Mouse (Mus musculus): ENCODE measurements around the gene Ntpcr. TPM values are rescaled to one million over a fixed set of nuclear protein-coding genes. Genes with fewer than 3 reads are reported as not detected.

Ntpcr gene
- total and polyA plus RNA-seq, 3 experiments, result 15.1 to 25.0 (median 24.0) TPM

DNA sequence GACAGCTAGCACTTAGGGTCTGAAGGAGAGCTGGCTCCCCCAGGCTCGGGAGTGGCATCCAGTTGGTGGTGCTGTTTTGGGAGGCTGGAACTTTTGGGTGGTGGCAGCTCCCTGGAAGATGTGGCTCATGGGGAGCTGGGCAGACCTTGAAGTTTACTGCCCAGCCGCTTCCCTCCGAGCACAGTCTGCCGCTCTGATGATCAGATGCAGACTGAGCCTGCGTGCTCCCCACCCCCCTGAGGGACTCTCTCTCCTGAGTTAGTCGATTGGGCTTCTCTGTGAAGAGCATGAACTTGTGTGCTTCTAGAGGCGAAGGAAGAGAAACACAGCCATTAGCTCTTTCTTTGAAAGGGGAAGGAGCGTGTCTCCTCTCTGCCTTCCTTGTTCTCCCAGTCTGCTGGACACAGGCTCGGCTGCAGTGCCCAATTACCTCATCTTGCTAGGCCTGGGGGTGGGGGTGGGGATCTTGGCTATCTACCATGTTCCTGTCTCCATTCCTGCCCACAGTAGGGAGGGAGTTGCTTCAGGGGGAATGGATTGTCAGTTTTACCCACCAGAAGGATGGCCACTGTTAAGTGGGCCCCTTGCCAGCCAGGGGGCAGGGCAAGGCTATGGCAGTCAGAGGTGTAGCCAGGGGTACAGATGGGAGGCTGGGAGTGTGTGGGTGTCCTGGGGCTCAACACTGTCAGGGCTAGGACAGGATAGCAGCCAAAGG, 26.8 kb downstream of the Ntpcr start:
- no peak overlapping the region for H3K4me3 ChIP-seq (replicated peaks in 1 of 3; ENCODE audit: low read depth in 2 of 3, low read length in 2 of 3, poor library complexity in 1 of 3)
- H3K9ac ChIP-seq (ENCODE audit: insufficient read depth, low read depth), result no peak overlapping the region
- H3K4me2 ChIP-seq (ENCODE audit: insufficient read depth, low read depth, poor library complexity, severe bottlenecking), result no peak overlapping the region
- in situ Hi-C loops (cut with MboI; ENCODE audit: low pct_ligation_motif_present, low pct_unique_long_range_greater_than_20kb, low sequenced_read_pairs), result no loop called here
- DNase-seq (ENCODE audit: extremely low read depth), result no peak
- no peaks in the 10 kb centered on the region for H3K36me3 ChIP-seq (replicated peaks in 1 of 2; ENCODE audit: control insufficient read depth in 1 of 2, insufficient read depth in 1 of 2, low read length in 1 of 2)
- peaks cover 3 to 13% of the 10 kb centered on the region in 2 experiments for H3K4me1 ChIP-seq (ENCODE audit: control insufficient read depth in 1 of 2, insufficient read depth in 2 of 2)
- no peaks in the 10 kb centered on the region for H3K79me2 ChIP-seq (replicated peaks; ENCODE audit: control insufficient read depth, extremely low read depth, insufficient read depth, poor library complexity, severe bottlenecking)
- H3K9me3 ChIP-seq (replicated peaks; ENCODE audit: low read length), result no peaks in the 10 kb centered on the region
- H3K27ac ChIP-seq (ENCODE audit: insufficient read depth, low read depth), result no peak overlapping the region
- dilution Hi-C loops (cut with MboI; ENCODE audit: extremely low pct_ligation_motif_present, extremely low pct_unique_long_range_greater_than_20kb, low sequenced_read_pairs), result no loop called here
- H3K27me3 ChIP-seq (replicated peaks), result no peaks in the 10 kb centered on the region
- TF ChIP-seq RAD21 (IDR thresholded peaks at IDR 0.05; ENCODE audit: low read depth, low read length) (no peak), E2F4 (IDR thresholded peaks at IDR 0.05; ENCODE audit: insufficient replicate concordance, low read depth, low read length) (no peak), ZMIZ1 (IDR thresholded peaks at IDR 0.05; ENCODE audit: low read depth, low read length) (no peak), CHD1 (IDR thresholded peaks at IDR 0.05; ENCODE audit: low read depth, low read length) (no peak), JUN (IDR thresholded peaks at IDR 0.05; ENCODE audit: insufficient read depth, low read depth, low read length) (no peak), ZC3H11A (IDR thresholded peaks at IDR 0.05; ENCODE audit: low read depth, low read length) (no peak), CHD2 (IDR thresholded peaks at IDR 0.05; ENCODE audit: low read length) (no peak), SMC3 (IDR thresholded peaks at IDR 0.05; ENCODE audit: low read depth, low read length) (no peak), ZKSCAN1 (IDR thresholded peaks at IDR 0.05; ENCODE audit: borderline replicate concordance, low read depth, low read length) (no peak), CTCF (conservative IDR thresholded peaks at IDR 0.05 in 1 of 2, IDR thresholded peaks at IDR 0.05 in 1 of 2; ENCODE audit: low read depth in 2 of 2, low read length in 2 of 2) (no peak), EP300 (IDR thresholded peaks at IDR 0.05; ENCODE audit: low read length) (no peak), MAX (IDR thresholded peaks at IDR 0.05; ENCODE audit: low read length) (no peak), MAFK (IDR thresholded peaks at IDR 0.05; ENCODE audit: insufficient replicate concordance, low read length) (no peak), NRF1 (IDR thresholded peaks at IDR 0.05; ENCODE audit: low read depth, low read length) (no peak), MEF2A (IDR thresholded peaks at IDR 0.05; ENCODE audit: borderline replicate concordance, low read depth, low read length) (no peak)

DNA sequence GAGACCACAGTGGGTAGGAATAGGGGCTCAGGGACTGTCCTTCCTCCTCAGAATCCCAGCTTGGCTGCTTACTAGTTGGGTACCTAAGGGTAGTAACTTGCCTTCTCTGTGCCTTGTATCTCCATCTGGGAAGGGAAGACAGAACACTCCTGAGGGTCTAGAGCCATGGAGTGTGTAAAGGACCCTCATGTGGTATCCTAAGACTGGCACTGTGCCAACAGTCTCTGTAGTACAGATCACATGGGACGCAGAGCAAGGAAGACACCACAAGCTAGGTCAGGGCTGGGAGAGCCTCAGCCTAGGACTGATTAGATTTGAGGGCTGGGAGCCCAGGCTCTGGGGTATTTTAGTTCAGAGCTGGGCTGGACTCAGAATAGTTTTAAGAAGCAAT, 27.3 kb downstream of the Ntpcr start:
- in situ Hi-C loops (cut with MboI; ENCODE audit: low pct_ligation_motif_present, low pct_unique_long_range_greater_than_20kb, low sequenced_read_pairs) (no loop called here), dilution Hi-C loops (cut with MboI; ENCODE audit: extremely low pct_ligation_motif_present, extremely low pct_unique_long_range_greater_than_20kb, low sequenced_read_pairs) (no loop called here)
- no peak overlapping the region for H3K4me3 ChIP-seq (replicated peaks in 1 of 3; ENCODE audit: low read depth in 2 of 3, low read length in 2 of 3, poor library complexity in 1 of 3)
- no peak for TF ChIP-seq JUND (conservative IDR thresholded peaks at IDR 0.05; ENCODE audit: low read depth, low read length)
- TF ChIP-seq MAFK (IDR thresholded peaks at IDR 0.05; ENCODE audit: insufficient replicate concordance, low read length), result no peak
- no peak for TF ChIP-seq EP300 (IDR thresholded peaks at IDR 0.05; ENCODE audit: low read length)
- TF ChIP-seq NELFE (IDR thresholded peaks at IDR 0.05; ENCODE audit: low read depth, low read length), result no peak
- no peak for TF ChIP-seq ZMIZ1 (IDR thresholded peaks at IDR 0.05; ENCODE audit: low read depth, low read length)
- no peak for TF ChIP-seq SIN3A (IDR thresholded peaks at IDR 0.05; ENCODE audit: low read length)
- TF ChIP-seq POLR2A (IDR thresholded peaks at IDR 0.05; ENCODE audit: low read depth, low read length), result no peak
- no peak for TF ChIP-seq TCF12 (IDR thresholded peaks at IDR 0.05; ENCODE audit: low read depth, low read length)
- no peak for TF ChIP-seq RAD21 (IDR thresholded peaks at IDR 0.05; ENCODE audit: low read depth, low read length)
- TF ChIP-seq ZC3H11A (IDR thresholded peaks at IDR 0.05; ENCODE audit: low read depth, low read length), result no peak
- TF ChIP-seq ELF1 (IDR thresholded peaks at IDR 0.05; ENCODE audit: low read depth, low read length), result no peak
- TF ChIP-seq CHD1 (IDR thresholded peaks at IDR 0.05; ENCODE audit: low read depth, low read length), result no peak
- H3K79me2 ChIP-seq (replicated peaks; ENCODE audit: control insufficient read depth, extremely low read depth, insufficient read depth, poor library complexity, severe bottlenecking), result no peaks in the 10 kb centered on the region
- H3K4me1 ChIP-seq (ENCODE audit: control insufficient read depth in 1 of 2, insufficient read depth in 2 of 2), result peaks cover 0 to 9% of the 10 kb centered on the region in 2 experiments; a peak in 2 of 4 replicates
- H3K9ac ChIP-seq (ENCODE audit: insufficient read depth, low read depth), result no peak overlapping the region
- no peaks in the 10 kb centered on the region for H3K27me3 ChIP-seq (replicated peaks)
- no peaks in the 10 kb centered on the region for H3K36me3 ChIP-seq (replicated peaks in 1 of 2; ENCODE audit: control insufficient read depth in 1 of 2, insufficient read depth in 1 of 2, low read length in 1 of 2)
- no peak overlapping the region for H3K27ac ChIP-seq (ENCODE audit: insufficient read depth, low read depth)
- H3K4me2 ChIP-seq (ENCODE audit: insufficient read depth, low read depth, poor library complexity, severe bottlenecking), result no peak overlapping the region
- H3K9me3 ChIP-seq (replicated peaks; ENCODE audit: low read length), result no peaks in the 10 kb centered on the region
- no peak for DNase-seq (ENCODE audit: extremely low read depth)

Data from CH12.LX (cell line).